Mouse (Mus musculus) liver (tissue): ENCODE results near the gene Megf6.

Source experiments
- DNase-seq: peaks from one replicate; pipeline ENCODE4 v3.0.0-alpha.2; 2020; ENCODE audit warnings: mixed read lengths

Gene Megf6

GRCm38 (mm10) chr4:154160538-154161390 lies 9.8 kb upstream of the Megf6 start, which contains the start of gene Tprgl:
Tprgl (minus strand) TSS chr4:154160666.
- DNase-seq: peak; percentile 98

GRCm38 (mm10) chr4:154163296-154163695 lies 7.2 kb upstream of the Megf6 start:
- DNase-seq: peak; percentile 80

GRCm38 (mm10) chr4:154167053-154167452 lies 3.5 kb upstream of the Megf6 start:
- DNase-seq: peak; percentile 64

- DNase-seq: no peak
Measured at GRCm38 (mm10) chr4:154170021-154170420, 509 bp upstream of the Megf6 start.

GRCm38 (mm10) chr4:154171151-154171930 lies 811 bp downstream of the Megf6 start:
- no peak for DNase-seq

- DNase-seq: no peak
Measured at GRCm38 (mm10) chr4:154171931-154172604, 1.5 kb downstream of the Megf6 start.

GRCm38 (mm10) chr4:154177257-154177656 lies 6.7 kb downstream of the Megf6 start:
- DNase-seq: no peak

- DNase-seq: no peak
Measured at GRCm38 (mm10) chr4:154181001-154181400, 10.5 kb downstream of the Megf6 start.

GRCm38 (mm10) chr4:154183566-154183965 lies 13.0 kb downstream of the Megf6 start:
- no peak for DNase-seq

GRCm38 (mm10) chr4:154185001-154185400 lies 14.5 kb downstream of the Megf6 start:
- no peak for DNase-seq

- DNase-seq: no peak
Measured at GRCm38 (mm10) chr4:154186002-154186537, 15.5 kb downstream of the Megf6 start.

- DNase-seq: no peak
Measured at GRCm38 (mm10) chr4:154188948-154189347, 18.4 kb downstream of the Megf6 start.

GRCm38 (mm10) chr4:154197961-154198360 lies 27.4 kb downstream of the Megf6 start:
- no peak for DNase-seq

- no peak for DNase-seq
Measured at GRCm38 (mm10) chr4:154198377-154198961, 27.9 kb downstream of the Megf6 start.

GRCm38 (mm10) chr4:154201511-154201910 lies 31.0 kb downstream of the Megf6 start:
- DNase-seq: no peak

GRCm38 (mm10) chr4:154204532-154204931 lies 34.0 kb downstream of the Megf6 start:
- no peak for DNase-seq

GRCm38 (mm10) chr4:154205392-154205791 lies 34.9 kb downstream of the Megf6 start:
- DNase-seq: no peak

GRCm38 (mm10) chr4:154207261-154207660 lies 36.7 kb downstream of the Megf6 start:
- peak; percentile 63 for DNase-seq

GRCm38 (mm10) chr4:154209054-154209453 lies 38.5 kb downstream of the Megf6 start:
- DNase-seq: no peak

- no peak for DNase-seq
Measured at GRCm38 (mm10) chr4:154209825-154210224, 39.3 kb downstream of the Megf6 start.

- no peak for DNase-seq
Measured at GRCm38 (mm10) chr4:154211459-154211858, 40.9 kb downstream of the Megf6 start.

GRCm38 (mm10) chr4:154213586-154213985 lies 43.1 kb downstream of the Megf6 start:
- no peak for DNase-seq

GRCm38 (mm10) chr4:154214075-154214474 lies 43.5 kb downstream of the Megf6 start:
- no peak for DNase-seq
